Mouse (Mus musculus) spleen, adult 2 months (tissue): ENCODE results near the gene Ak9. TPM values are rescaled to one million over a fixed set of nuclear protein-coding genes. Genes with fewer than 3 reads are reported as not detected.

Experiments
- DNase-seq, 2 experiments: peaks; one replicate each; pipeline versions ENCODE4 v3.0.0 to v3.0.0-alpha.2; 2012 to 2021; ENCODE audit warnings: low spot score in 2 of 2, low read depth in 1 of 2
- H3K27ac ChIP-seq: fragments of 200-500 bp; 2 replicates; pipeline ENCODE4 v1.5.1; 2012; ENCODE audit warnings: low read length, inconsistent platforms; ENCODE audit not compliant: insufficient read depth
- H3K27me3 ChIP-seq: fragments of 200-500 bp; 2 replicates; pipeline ENCODE4 v1.6.1; 2012; ENCODE audit warnings: mild to moderate bottlenecking, moderate library complexity, low read length, inconsistent platforms; ENCODE audit not compliant: control insufficient read depth, insufficient read depth
- H3K36me3 ChIP-seq: fragments of 200-500 bp; 2 replicates; pipeline ENCODE4 v1.6.1; 2012; ENCODE audit warnings: mild to moderate bottlenecking, low read length, inconsistent platforms; ENCODE audit not compliant: control insufficient read depth, insufficient read depth
- H3K4me1 ChIP-seq: fragments of 200-500 bp; 2 replicates; pipeline ENCODE4 v1.6.1; 2011; ENCODE audit warnings: inconsistent platforms; ENCODE audit not compliant: control insufficient read depth, insufficient read depth, insufficient read length
- H3K4me3 ChIP-seq: fragments of 200-500 bp; 2 replicates; pipeline ENCODE4 v1.5.1; 2011; ENCODE audit warnings: mild to moderate bottlenecking, inconsistent platforms; ENCODE audit not compliant: insufficient read depth, insufficient read length; ENCODE audit errors: extremely low read depth
- CTCF ChIP-seq: fragments of 200-500 bp; IDR thresholded peaks from 2 replicates; pipeline ENCODE4 v1.5.1; 2011; ENCODE audit warnings: mild to moderate bottlenecking, inconsistent platforms; ENCODE audit not compliant: insufficient read depth, insufficient read length, insufficient replicate concordance; ENCODE audit errors: extremely low read depth
- POLR2A ChIP-seq: fragments of 200-500 bp; IDR thresholded peaks from 2 replicates; pipeline ENCODE4 v1.6.1; 2011; ENCODE audit warnings: low read depth, low read length, inconsistent platforms
- WGBS: fragments of 180-500 bp; shearing (Covaris S2); methylation state at CpG from one replicate; pipeline ENCODE4 v1.1.7; 2018; 5-methylcytosine and 5-hydroxymethylcytosine counted together
- polyA plus RNA-seq: library from polyadenylated mRNA; depleted of rRNA; stranded (reverse); fragments of >200 nt; gene quantifications from 2 replicates; pipeline ENCODE4 v1.2.3, GENCODE M21; 2012

The Ak9 gene
- polyA plus RNA-seq, 1 experiment = not detected

- no peak for DNase-seq
- TF ChIP-seq CTCF = no peak
- no peak for TF ChIP-seq POLR2A
- no peak overlapping the region for H3K4me3 ChIP-seq
- H3K27me3 ChIP-seq = no peaks in the 10 kb centered on the region
- H3K4me1 ChIP-seq = no peaks in the 10 kb centered on the region
- no peak overlapping the region for H3K27ac ChIP-seq
- H3K36me3 ChIP-seq = no peaks in the 10 kb centered on the region
- WGBS = 84% methylated on average over 9 of the region's 9 CpGs
These were observed 116.9 kb downstream of the Ak9 start for GRCm38 (mm10) chr10:41420496-41421200.

GRCm38 (mm10) chr10:41423681-41424080 lies 119.9 kb downstream of the Ak9 start:
- no peaks in the 10 kb centered on the region for H3K4me1 ChIP-seq
- H3K4me3 ChIP-seq = no peak overlapping the region
- DNase-seq = no peak
- no peaks in the 10 kb centered on the region for H3K36me3 ChIP-seq
- 93% methylated on average over 2 of the region's 2 CpGs for WGBS
- no peaks in the 10 kb centered on the region for H3K27me3 ChIP-seq
- H3K27ac ChIP-seq = no peak overlapping the region
- TF ChIP-seq CTCF (no peak), POLR2A (no peak)

GRCm38 (mm10) chr10:41426368-41426767 lies 122.6 kb downstream of the Ak9 start:
- no peak overlapping the region for H3K4me3 ChIP-seq
- no peaks in the 10 kb centered on the region for H3K36me3 ChIP-seq
- no peaks in the 10 kb centered on the region for H3K27me3 ChIP-seq
- no peak for TF ChIP-seq POLR2A
- TF ChIP-seq CTCF = no peak
- H3K4me1 ChIP-seq = no peaks in the 10 kb centered on the region
- no peak for DNase-seq
- 73% methylated on average over 6 of the region's 6 CpGs for WGBS
- H3K27ac ChIP-seq = no peak overlapping the region

- H3K27me3 ChIP-seq = no peaks in the 10 kb centered on the region
- H3K27ac ChIP-seq = no peak overlapping the region
- WGBS = 30% methylated on average over 4 of the region's 4 CpGs
- H3K36me3 ChIP-seq = no peaks in the 10 kb centered on the region
- no peak overlapping the region for H3K4me3 ChIP-seq
- DNase-seq = peak in 1 of 2 experiments; percentile 65
- H3K4me1 ChIP-seq = no peaks in the 10 kb centered on the region
- peak; percentile 14; the same call in 1 of the 2 replicates for TF ChIP-seq CTCF
- TF ChIP-seq POLR2A = no peak
These were observed 130.8 kb downstream of the Ak9 start for GRCm38 (mm10) chr10:41434624-41435023.

GRCm38 (mm10) chr10:41435141-41435540 lies 131.4 kb downstream of the Ak9 start:
- no peaks in the 10 kb centered on the region for H3K36me3 ChIP-seq
- no peak overlapping the region for H3K4me3 ChIP-seq
- no peak overlapping the region for H3K27ac ChIP-seq
- 50% methylated on average over 3 of the region's 3 CpGs for WGBS
- TF ChIP-seq POLR2A (no peak), CTCF (no peak)
- DNase-seq = no peak
- no peaks in the 10 kb centered on the region for H3K4me1 ChIP-seq
- no peaks in the 10 kb centered on the region for H3K27me3 ChIP-seq

GRCm38 (mm10) chr10:41448216-41448615 lies 144.4 kb downstream of the Ak9 start:
- no peak for DNase-seq
- WGBS = 80% methylated on average over 1 of the region's 1 CpGs
- no peak for TF ChIP-seq CTCF
- TF ChIP-seq POLR2A = no peak
- Histone ChIP-seq H3K27ac (no peak overlapping the region), H3K4me3 (no peak overlapping the region), H3K4me1 (peaks cover 2% of the 10 kb centered on the region; the same call in 1 of the 2 replicates), H3K27me3 (no peaks in the 10 kb centered on the region), H3K36me3 (peaks cover 2% of the 10 kb centered on the region; the same call in 1 of the 2 replicates)

GRCm38 (mm10) chr10:41449684-41450083 lies 145.9 kb downstream of the Ak9 start:
- Histone ChIP-seq H3K4me3 (peak overlapping the region; percentile 65), H3K27me3 (no peaks in the 10 kb centered on the region), H3K4me1 (peaks cover 2% of the 10 kb centered on the region; the same call in 1 of the 2 replicates), H3K36me3 (peaks cover 2% of the 10 kb centered on the region; the same call in 1 of the 2 replicates), H3K27ac (peak overlapping the region; percentile 87)
- DNase-seq = no peak
- 12% methylated on average over 14 of the region's 14 CpGs for WGBS
- TF ChIP-seq CTCF (no peak), POLR2A (no peak)
